Mouse (Mus musculus) embryonic facial prominence, embryonic 13.5 days (tissue): ENCODE measurements around the gene Vps39. TPM values are rescaled to one million over a fixed set of nuclear protein-coding genes. Genes with fewer than 3 reads are reported as not detected.

Experiments used
- ATAC-seq: fragments of 200-750 bp; cut with Nextera tagmentation; 2 replicates; pipeline ENCODE4 v1.8.0; 2017; ENCODE audit warnings: low read depth; ENCODE audit not compliant: insufficient number of reproducible peaks, insufficient read depth, low FRiP score, low TSS enrichment
- H3K27ac ChIP-seq: fragments of 300-500 bp; sonication (generic); 2 replicates; pipeline ENCODE4 v1.5.1; 2015; ENCODE audit warnings: moderate library complexity, mild to moderate bottlenecking, inconsistent platforms
- H3K27me3 ChIP-seq: fragments of 300-500 bp; sonication (generic); 2 replicates; pipeline ENCODE4 v1.6.1; 2015; ENCODE audit warnings: mild to moderate bottlenecking, inconsistent platforms
- H3K36me3 ChIP-seq: fragments of 300-500 bp; sonication (generic); 2 replicates; pipeline ENCODE4 v1.6.1; 2015; ENCODE audit warnings: mild to moderate bottlenecking, inconsistent platforms
- H3K4me1 ChIP-seq: fragments of 300-500 bp; sonication (generic); 2 replicates; pipeline ENCODE4 v1.6.1; 2015; ENCODE audit warnings: inconsistent platforms
- H3K4me2 ChIP-seq: fragments of 300-500 bp; sonication (generic); 2 replicates; pipeline ENCODE4 v1.6.1; 2015; ENCODE audit warnings: moderate library complexity, mild to moderate bottlenecking, inconsistent platforms
- H3K4me3 ChIP-seq: fragments of 300-500 bp; sonication (generic); 2 replicates; pipeline ENCODE4 v1.5.1; 2015; ENCODE audit warnings: mild to moderate bottlenecking, inconsistent platforms
- H3K9ac ChIP-seq: fragments of 300-500 bp; sonication (generic); 2 replicates; pipeline ENCODE4 v1.6.1; 2015; ENCODE audit warnings: mild to moderate bottlenecking, inconsistent platforms
- H3K9me3 ChIP-seq: fragments of 300-500 bp; sonication (generic); 2 replicates; pipeline ENCODE4 v1.6.1; 2016; ENCODE audit warnings: inconsistent platforms
- WGBS: fragments of 180-500 bp; shearing (Covaris S2); methylation state at CpG from one replicate; pipeline ENCODE4 v1.1.7; 2015; ENCODE audit warnings: mixed read lengths; 5-methylcytosine and 5-hydroxymethylcytosine counted together
- polyA plus RNA-seq: library from polyadenylated mRNA; unstranded; fragments of >200 nt; fragmentation: Nextera tagmentation; extraction: Ambion mirVana; gene quantifications from 2 replicates; pipeline ENCODE4 v1.2.1, GENCODE M21; 2015

The Vps39 gene
- polyA plus RNA-seq, 1 experiment from 2014 or later: 24.4 TPM

DNA sequence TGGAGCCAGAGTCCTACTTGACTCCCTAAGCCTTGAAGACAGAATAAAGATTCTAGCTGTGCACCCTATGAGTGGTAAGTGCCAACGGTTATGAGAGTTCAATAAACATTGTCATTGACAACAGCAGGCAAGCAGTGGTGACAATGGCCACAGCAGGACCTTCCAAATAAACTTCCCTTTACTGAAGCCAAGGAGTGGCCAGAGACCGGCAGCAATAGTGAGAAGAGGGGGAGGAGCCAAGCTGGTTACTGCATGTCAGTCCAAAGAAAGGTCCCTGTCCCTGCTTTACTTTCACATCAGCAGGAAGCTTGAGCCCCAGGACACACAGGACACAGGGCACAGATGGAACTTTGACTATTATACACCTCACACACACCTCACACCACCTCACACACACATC is 56.8 kb downstream of the Vps39 start:
- no peaks in the 10 kb centered on the region for H3K27me3 ChIP-seq
- no peaks in the 10 kb centered on the region for H3K4me1 ChIP-seq
- no peak overlapping the region for H3K9ac ChIP-seq
- H3K27ac ChIP-seq: no peak overlapping the region
- H3K36me3 ChIP-seq: no peaks in the 10 kb centered on the region
- 18% methylated on average over 2 of the region's 2 CpGs for WGBS
- no peaks in the 10 kb centered on the region for H3K9me3 ChIP-seq
- no peak overlapping the region for H3K4me2 ChIP-seq
- no peak overlapping the region for H3K4me3 ChIP-seq
- ATAC-seq: no peak

DNA sequence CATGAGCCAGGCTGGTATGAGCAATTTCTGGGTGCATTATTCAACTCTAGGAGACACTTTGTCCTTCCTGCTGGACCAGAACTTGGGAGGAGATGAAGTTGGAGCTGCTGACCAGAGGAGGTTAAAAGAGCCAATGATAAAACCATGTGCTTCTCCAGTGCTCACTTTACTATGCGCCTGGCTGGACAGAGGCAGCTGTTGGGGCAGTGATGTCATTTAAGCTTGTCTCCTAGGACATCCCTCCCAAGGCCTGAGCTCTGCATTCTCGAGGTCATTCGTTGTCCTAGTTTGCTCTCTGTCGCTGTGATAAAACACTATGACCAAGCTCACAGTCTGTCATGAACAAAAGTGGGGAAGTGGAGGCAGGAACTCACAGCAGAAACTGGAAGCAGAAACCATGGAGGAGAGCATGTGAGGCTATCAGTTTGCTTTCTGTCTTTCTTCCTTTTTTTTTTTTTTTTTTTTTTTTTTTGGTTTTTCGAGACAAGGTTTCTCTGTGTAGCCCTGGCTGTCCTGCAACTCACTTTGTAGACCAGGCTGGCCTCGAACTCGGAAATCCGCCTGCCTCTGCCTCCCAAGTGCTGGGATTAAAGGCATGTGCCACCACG is 61.4 kb downstream of the Vps39 start:
- no peak for ATAC-seq

DNA sequence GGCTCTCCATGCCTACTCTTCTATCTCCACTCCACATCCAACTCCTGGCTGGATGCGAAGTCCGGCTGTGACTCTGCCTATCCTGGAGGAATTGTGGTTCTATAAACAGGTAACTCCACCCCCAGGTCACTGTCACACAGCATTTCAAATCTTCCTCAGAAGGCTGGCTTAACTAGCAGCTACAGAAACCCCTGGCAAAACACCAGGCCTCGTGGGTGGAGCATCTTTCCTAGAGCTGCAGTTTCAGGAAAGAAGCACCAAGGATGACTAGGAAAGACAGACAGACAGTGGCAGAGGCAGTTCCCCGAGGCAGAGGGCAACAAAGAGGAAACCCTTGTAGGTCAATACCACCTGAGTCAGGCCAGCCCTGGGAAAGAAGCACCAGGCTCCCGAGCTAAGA is 63.9 kb downstream of the Vps39 start, which contains the start of gene Pla2g4d:
TSS of gene Pla2g4d (minus strand) at position 203 of the 400 bp plus-strand sequence.
- no peak for ATAC-seq
- no peak within 1 kb of the TSS for H3K4me2 ChIP-seq
- H3K9me3 ChIP-seq: no peaks in the 10 kb centered on the region
- H3K27ac ChIP-seq: no peak within 1 kb of the TSS
- no peak within 1 kb of the TSS for H3K4me3 ChIP-seq
- 78% methylated on average over 5 of the region's 5 CpGs for WGBS
- no peaks in the 10 kb centered on the region for H3K36me3 ChIP-seq
- H3K9ac ChIP-seq: no peak within 1 kb of the TSS
- H3K27me3 ChIP-seq: no peaks in the 10 kb centered on the region; the same call in 1 of the 2 replicates
- no peaks in the 10 kb centered on the region; the same call in 1 of the 2 replicates for H3K4me1 ChIP-seq

More for the DNA sequence above, 61.4 kb downstream of the Vps39 start:
- Histone ChIP-seq H3K9ac (no peak overlapping the region), H3K27ac (no peak overlapping the region), H3K36me3 (no peaks in the 10 kb centered on the region), H3K4me2 (no peak overlapping the region), H3K4me3 (no peak overlapping the region), H3K27me3 (no peaks in the 10 kb centered on the region; the same call in 1 of the 2 replicates), H3K9me3 (no peaks in the 10 kb centered on the region), H3K4me1 (no peaks in the 10 kb centered on the region)
- 83% methylated on average over 8 of the region's 9 CpGs for WGBS

DNA sequence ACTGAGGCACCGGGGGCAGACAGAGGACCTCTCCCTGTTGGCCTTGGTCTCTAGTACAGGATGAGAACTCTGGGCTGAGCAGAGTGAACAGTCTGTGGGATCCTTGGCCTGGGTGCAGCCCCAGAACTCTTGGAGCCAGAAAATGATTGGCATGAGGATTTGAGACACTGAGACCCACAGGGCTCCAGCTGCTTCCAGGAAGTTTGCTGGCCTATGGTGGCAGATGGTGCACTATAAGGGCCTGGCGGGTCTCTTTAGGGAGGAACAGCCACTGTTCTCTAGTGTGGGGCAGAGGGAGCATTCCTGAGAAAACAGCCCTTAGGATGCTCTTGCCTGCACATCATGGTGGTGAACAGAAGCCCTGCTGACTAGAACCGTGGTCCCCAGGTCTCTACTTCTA is 64.5 kb downstream of the Vps39 start:
- H3K4me1 ChIP-seq: no peaks in the 10 kb centered on the region; the same call in 1 of the 2 replicates
- H3K9ac ChIP-seq: no peak overlapping the region
- no peak overlapping the region for H3K27ac ChIP-seq
- H3K4me3 ChIP-seq: no peak overlapping the region
- H3K4me2 ChIP-seq: no peak overlapping the region
- ATAC-seq: no peak
- WGBS: 85% methylated on average over 3 of the region's 3 CpGs
- no peaks in the 10 kb centered on the region; the same call in 1 of the 2 replicates for H3K27me3 ChIP-seq
- no peaks in the 10 kb centered on the region for H3K9me3 ChIP-seq
- no peaks in the 10 kb centered on the region for H3K36me3 ChIP-seq

DNA sequence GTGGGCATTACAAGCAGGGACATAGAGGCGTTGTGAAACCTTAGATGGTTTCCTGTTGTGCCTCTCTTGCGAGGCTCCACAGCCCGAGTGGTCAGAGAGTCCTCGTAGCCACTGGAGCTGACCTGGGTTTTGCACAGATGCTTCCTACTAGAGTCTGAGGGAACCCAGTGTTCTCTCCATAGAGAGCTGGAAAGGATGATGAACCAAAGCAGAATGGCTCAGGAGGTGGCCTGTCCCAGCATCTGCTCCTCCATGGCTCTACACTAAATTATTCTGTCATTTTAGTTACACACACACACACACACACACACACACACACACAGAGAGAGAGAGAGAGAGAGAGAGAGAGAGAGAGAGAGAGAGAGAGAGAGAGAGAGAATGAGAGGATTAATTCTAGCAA is 67.3 kb downstream of the Vps39 start:
- Histone ChIP-seq H3K36me3 (no peaks in the 10 kb centered on the region), H3K4me2 (no peak overlapping the region), H3K27me3 (no peaks in the 10 kb centered on the region; the same call in 1 of the 2 replicates), H3K9ac (no peak overlapping the region), H3K27ac (no peak overlapping the region), H3K4me3 (no peak overlapping the region), H3K4me1 (no peaks in the 10 kb centered on the region; the same call in 1 of the 2 replicates), H3K9me3 (no peaks in the 10 kb centered on the region)
- WGBS: 76% methylated on average over 4 of the region's 4 CpGs
- ATAC-seq: no peak

DNA sequence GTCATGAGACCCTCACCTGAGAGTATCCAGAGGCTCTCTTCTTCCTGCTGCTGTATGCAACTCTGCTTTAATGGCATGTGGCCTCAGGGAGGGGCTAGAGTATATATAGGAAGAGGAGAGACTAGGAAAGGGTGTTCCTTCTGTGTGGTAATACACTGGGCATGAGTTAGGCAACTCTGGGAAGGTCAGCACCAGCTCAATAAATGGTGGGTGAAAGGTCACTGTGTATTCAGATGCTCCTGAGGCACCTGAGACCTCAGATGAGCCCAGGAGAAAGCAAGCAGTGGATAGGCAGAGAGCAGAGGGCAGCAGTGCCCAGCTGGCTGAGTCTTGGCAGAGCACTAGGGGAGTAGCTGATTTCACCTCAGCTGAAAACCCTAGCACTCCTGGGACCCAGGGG is 68.2 kb downstream of the Vps39 start:
- no peak overlapping the region for H3K4me3 ChIP-seq
- H3K9ac ChIP-seq: no peak overlapping the region
- no peak overlapping the region for H3K4me2 ChIP-seq
- no peaks in the 10 kb centered on the region; the same call in 1 of the 2 replicates for H3K4me1 ChIP-seq
- H3K9me3 ChIP-seq: no peaks in the 10 kb centered on the region
- no peaks in the 10 kb centered on the region for H3K36me3 ChIP-seq
- no peaks in the 10 kb centered on the region; the same call in 1 of the 2 replicates for H3K27me3 ChIP-seq
- ATAC-seq: no peak
- H3K27ac ChIP-seq: no peak overlapping the region

DNA sequence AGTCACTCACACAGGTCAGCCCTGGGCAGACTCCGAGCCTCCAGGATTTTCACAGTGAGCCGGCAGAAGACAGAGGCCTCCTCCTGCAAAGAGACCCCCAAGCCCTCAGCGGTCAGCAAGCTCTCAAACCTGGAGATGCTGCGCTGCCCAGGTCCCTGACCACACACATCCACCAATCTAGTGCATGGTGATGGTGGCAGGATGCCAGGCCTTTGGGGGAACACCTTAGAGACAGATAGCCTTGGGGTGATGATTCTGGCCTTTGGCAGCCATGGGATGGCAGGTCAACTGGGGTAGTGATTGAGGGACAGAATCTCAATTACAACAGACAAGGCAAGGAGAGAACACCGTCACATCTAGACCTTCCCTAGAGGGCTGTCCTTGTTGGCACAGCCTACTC is 68.8 kb downstream of the Vps39 start:
- Histone ChIP-seq H3K4me3 (no peak overlapping the region), H3K27me3 (no peaks in the 10 kb centered on the region; the same call in 1 of the 2 replicates), H3K4me2 (no peak overlapping the region), H3K27ac (no peak overlapping the region), H3K36me3 (no peaks in the 10 kb centered on the region), H3K9me3 (no peaks in the 10 kb centered on the region), H3K9ac (no peak overlapping the region), H3K4me1 (no peaks in the 10 kb centered on the region; the same call in 1 of the 2 replicates)
- no peak for ATAC-seq
- 78% methylated on average over 5 of the region's 5 CpGs for WGBS

DNA sequence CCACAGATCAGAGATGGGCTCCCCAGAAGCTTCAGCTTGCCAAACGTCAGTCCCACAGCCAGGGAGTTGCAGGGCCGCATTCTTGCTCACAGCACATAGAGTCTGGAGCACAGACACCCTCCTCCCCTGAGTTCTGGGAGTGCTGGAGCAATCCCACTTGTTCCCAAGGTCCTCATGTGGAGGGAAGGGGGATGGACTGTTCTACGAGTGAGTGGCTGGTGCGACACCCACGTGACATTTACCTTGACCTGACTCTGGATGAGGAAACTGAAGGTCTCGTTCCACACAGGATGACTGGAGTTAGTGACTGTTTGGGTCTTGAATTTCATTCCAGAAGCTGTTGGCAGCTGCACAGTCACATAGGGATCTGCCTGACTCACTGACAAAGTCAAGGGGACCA is 69.4 kb downstream of the Vps39 start:
- Histone ChIP-seq H3K4me2 (no peak overlapping the region), H3K27ac (no peak overlapping the region), H3K9ac (no peak overlapping the region), H3K4me1 (no peaks in the 10 kb centered on the region; the same call in 1 of the 2 replicates), H3K27me3 (no peaks in the 10 kb centered on the region; the same call in 1 of the 2 replicates), H3K36me3 (no peaks in the 10 kb centered on the region), H3K9me3 (no peaks in the 10 kb centered on the region), H3K4me3 (no peak overlapping the region)
- 51% methylated on average over 6 of the region's 6 CpGs for WGBS
- no peak for ATAC-seq

DNA sequence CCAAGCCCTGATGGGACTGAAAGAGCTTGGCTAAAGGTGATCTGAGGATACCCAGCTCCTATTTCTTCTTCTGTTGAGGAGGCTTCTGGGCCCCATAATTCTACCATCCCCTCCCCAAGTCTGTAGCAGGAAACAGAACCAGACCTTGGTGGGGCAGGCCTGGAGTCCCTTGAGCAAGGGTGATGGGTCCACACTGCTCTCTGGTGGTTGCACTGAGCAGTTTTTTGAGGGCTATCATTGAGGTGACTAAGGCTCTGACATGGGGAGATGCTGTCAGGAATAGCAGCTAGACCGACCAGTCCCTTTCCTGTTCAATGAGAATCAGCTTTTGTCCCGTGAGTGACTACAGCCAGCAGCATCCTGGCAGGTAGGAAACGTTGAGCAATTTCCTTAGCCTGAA is 71.7 kb downstream of the Vps39 start:
- no peak for ATAC-seq
- no peaks in the 10 kb centered on the region for H3K36me3 ChIP-seq
- H3K27ac ChIP-seq: no peak overlapping the region
- no peaks in the 10 kb centered on the region for H3K9me3 ChIP-seq
- no peaks in the 10 kb centered on the region; the same call in 1 of the 2 replicates for H3K4me1 ChIP-seq
- H3K4me2 ChIP-seq: no peak overlapping the region
- no peak overlapping the region for H3K4me3 ChIP-seq
- no peaks in the 10 kb centered on the region for H3K27me3 ChIP-seq
- WGBS: 43% methylated on average over 3 of the region's 3 CpGs
- no peak overlapping the region for H3K9ac ChIP-seq

DNA sequence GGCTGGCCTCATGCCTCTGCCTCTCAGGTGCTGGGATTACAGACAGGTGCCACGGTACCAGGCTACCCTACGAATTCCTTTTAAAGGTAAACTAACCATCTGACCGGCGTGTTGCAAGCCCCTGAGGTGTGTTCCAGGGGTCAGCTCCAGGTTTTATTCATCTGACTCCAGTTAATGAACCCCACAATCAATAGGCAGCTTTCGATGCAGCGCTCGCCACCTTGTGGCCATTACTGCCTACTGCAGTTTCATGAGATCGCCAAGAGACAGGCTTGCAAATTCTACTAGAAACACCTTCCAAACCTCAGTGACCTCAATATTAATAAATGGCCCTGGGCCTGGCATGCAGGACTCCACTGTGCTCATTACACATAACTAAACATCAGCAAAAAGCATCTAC is 73.0 kb downstream of the Vps39 start:
- Histone ChIP-seq H3K36me3 (no peaks in the 10 kb centered on the region), H3K4me3 (no peak overlapping the region), H3K9ac (no peak overlapping the region), H3K27me3 (no peaks in the 10 kb centered on the region), H3K4me2 (no peak overlapping the region), H3K27ac (no peak overlapping the region), H3K9me3 (no peaks in the 10 kb centered on the region), H3K4me1 (no peaks in the 10 kb centered on the region; the same call in 1 of the 2 replicates)
- WGBS: 15% methylated on average over 8 of the region's 8 CpGs
- no peak for ATAC-seq

DNA sequence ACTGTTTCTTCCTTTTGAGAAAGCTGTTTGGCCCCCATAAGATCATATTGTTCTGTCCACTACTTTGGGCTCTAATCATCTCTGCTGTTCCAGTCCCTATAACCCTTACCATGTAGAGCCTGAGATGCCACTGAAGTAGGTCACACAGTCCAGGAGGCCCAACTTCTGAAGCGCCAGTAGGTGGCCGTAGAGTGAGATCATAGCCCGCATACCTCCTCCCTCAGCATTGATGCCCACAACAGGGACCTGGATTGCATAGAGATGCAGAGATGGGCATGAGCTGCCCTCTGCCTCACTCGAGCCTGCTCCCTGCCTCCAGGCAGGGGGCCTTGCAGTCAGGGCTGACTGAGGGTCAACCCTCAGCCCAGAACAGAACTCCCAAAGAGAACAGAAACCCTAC is 76.0 kb downstream of the Vps39 start:
- Histone ChIP-seq H3K27ac (no peak overlapping the region), H3K36me3 (no peaks in the 10 kb centered on the region), H3K4me2 (no peak overlapping the region), H3K9ac (no peak overlapping the region), H3K9me3 (no peaks in the 10 kb centered on the region), H3K27me3 (no peaks in the 10 kb centered on the region), H3K4me3 (no peak overlapping the region), H3K4me1 (no peaks in the 10 kb centered on the region)
- WGBS: 77% methylated on average over 4 of the region's 4 CpGs
- no peak for ATAC-seq

DNA sequence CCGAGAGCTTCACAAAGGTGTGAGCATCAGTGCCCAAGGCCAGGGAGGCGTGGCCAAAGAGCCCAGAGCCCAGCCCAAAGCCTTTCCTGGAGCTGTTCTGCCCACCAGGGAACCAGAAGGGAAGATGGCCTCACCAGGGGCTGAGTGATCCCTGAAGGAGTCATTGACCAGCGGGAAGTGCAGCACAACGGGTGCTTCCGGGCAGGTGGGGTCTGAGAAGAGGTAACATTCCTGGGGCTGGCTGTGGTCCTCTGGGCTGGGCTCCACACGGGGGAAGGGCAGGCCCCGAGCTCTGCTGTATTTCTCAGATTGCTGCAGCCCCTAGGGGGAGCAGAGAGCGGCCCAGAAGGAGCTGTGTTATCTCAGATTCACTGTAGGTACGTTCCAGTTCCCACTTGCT is 84.3 kb downstream of the Vps39 start:
- Histone ChIP-seq H3K4me1 (no peaks in the 10 kb centered on the region), H3K27me3 (peaks cover 10% of the 10 kb centered on the region), H3K9me3 (no peaks in the 10 kb centered on the region), H3K36me3 (no peaks in the 10 kb centered on the region), H3K9ac (no peak overlapping the region), H3K4me2 (peak overlapping the region; percentile 32), H3K4me3 (peak overlapping the region; percentile 6; the same call in 1 of the 2 replicates), H3K27ac (no peak overlapping the region)
- WGBS: 6% methylated on average over 9 of the region's 9 CpGs
- 0 out of 2 replicates have a peak, but pooled peaks have one; percentile 43 for ATAC-seq
